Mouse (Mus musculus) brain, embryonic 14.5 days (tissue): Measurements from ENCODE around the gene Rpl22l1.

Experiments used
- CTCF ChIP-seq: fragments of 200-500 bp; IDR thresholded peaks from 2 replicates; pipeline ENCODE4 v1.5.1; 2012; ENCODE audit warnings: inconsistent platforms, mild to moderate bottlenecking, moderate library complexity, borderline replicate concordance; ENCODE audit not compliant: insufficient read depth, insufficient read length; ENCODE audit errors: extremely low read depth
- POLR2A ChIP-seq: fragments of 200-500 bp; IDR thresholded peaks from 2 replicates; pipeline ENCODE4 v1.6.1; 2012; ENCODE audit warnings: mild to moderate bottlenecking, inconsistent platforms, borderline replicate concordance; ENCODE audit not compliant: poor library complexity, insufficient read depth, insufficient read length, severe bottlenecking; ENCODE audit errors: extremely low read depth

DNA sequence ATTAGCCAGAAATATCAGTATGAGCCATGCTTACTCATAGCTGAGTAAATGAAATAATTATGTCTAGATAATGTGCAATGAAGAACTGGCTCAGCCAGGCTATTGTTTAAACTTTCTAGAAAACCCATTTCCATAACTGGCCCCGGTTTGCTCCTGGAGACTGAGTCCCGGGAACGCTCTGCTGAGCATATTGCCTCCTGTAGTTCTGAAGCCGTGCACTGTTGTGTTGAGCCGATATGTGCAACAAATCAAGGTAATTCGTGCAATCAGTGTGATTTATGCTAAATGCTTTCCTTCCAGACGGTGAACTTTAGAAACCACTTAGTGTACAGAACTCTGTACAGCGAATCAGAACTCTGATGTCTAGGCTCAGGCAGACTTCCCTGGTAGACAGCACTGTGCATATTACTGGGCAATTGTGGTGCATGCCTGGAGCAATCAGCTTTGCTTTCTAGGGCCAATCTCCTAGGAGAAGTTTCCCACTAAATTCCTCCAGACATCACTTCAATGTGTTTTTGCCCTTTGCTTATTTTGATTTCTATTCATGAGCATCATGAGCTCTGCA lies 43.9 kb upstream of the Rpl22l1 start:
- TF ChIP-seq POLR2A, result no peak
- no peak for TF ChIP-seq CTCF
